Mouse (Mus musculus) heart, adult 10 weeks (tissue): ENCODE results near the gene Braf. TPM values are rescaled to one million over a fixed set of nuclear protein-coding genes. Genes with fewer than 3 reads are reported as not detected.

Experiments used
- polyA plus RNA-seq: library from polyadenylated mRNA; stranded (reverse); fragments of 350-450 nt; fragmentation: Illumina TruSeq; extraction: RNeasy Lipid Tissue Mini Kit (QIAGEN cat#74804); gene quantifications from one replicate; pipeline ENCODE4 v1.2.3, GENCODE M21; 2014; ENCODE audit warnings: low read depth, low replicate concordance

Braf gene
- polyA plus RNA-seq = 9.2 TPM

GRCm38 (mm10) chr6:39724866-39725711 lies at the start of gene Braf:
Braf (minus strand) TSS chr6:39725463.

DNA sequence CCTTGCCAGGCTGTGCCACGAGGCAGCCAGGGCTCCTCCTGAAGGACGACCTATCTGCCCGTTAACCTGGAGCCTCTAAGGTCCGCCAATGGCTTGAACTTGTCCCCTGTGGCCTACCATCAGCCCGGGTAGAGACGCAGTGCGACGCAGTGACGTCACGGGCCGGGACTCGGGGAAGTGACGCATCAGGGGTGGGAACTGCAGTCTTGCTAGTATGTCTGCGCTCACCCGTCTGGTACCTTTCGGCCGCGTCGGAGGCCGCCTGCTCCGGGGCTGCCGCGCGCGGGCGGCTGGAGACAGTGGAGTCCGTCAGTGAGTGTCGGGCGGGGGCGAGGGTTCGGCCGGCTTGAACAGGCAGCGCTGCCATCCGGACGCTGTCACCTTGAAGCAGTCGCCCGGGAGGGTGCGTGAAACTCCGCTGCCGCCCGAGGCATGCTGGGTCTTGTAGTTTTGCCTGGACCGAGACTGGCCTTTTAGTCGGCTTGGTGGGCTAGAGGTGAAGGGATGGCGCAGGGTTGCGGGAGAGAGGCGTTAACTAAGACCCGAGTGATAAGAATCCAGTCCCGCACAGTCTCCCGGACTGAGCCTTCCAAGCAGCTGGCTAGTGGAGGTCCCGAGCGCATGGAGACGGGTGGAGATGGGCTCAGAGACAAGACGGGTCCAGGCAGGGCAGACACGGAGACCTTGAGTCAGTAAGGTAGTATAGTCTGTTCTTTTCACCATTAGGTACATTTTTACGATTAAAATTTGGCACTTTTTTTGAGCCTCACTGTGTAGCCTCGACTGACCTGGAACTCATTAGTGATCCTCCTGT lies 132.7 kb downstream of the Braf start, which contains the start of gene Ndufb2:
TSS of gene Ndufb2 (plus strand) at position 174 of the 814 bp plus-strand sequence.

DNA sequence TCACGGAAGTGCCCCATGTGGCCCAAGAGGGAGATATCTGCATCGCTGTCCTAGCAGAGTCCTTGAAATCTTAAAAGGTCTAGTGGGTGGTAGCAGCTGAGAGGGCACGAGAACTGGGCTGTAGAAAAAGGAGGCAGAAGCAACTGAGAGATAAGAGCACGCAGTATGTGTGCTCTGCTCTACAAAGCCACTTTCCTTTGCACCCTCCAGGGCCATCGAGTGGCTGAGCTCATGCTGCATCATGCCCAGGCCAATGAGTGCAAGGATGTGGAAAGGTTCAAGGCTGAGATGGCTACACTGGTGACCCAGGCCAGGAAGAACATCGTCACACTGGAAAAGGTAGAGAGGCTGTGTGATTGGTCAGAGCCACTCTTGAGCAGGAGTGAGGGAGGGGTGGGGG lies 139.7 kb downstream of the Braf start, which contains the start of gene Gm42420:
TSS of gene Gm42420 (plus strand) at position 237 of the 400 bp plus-strand sequence.

DNA sequence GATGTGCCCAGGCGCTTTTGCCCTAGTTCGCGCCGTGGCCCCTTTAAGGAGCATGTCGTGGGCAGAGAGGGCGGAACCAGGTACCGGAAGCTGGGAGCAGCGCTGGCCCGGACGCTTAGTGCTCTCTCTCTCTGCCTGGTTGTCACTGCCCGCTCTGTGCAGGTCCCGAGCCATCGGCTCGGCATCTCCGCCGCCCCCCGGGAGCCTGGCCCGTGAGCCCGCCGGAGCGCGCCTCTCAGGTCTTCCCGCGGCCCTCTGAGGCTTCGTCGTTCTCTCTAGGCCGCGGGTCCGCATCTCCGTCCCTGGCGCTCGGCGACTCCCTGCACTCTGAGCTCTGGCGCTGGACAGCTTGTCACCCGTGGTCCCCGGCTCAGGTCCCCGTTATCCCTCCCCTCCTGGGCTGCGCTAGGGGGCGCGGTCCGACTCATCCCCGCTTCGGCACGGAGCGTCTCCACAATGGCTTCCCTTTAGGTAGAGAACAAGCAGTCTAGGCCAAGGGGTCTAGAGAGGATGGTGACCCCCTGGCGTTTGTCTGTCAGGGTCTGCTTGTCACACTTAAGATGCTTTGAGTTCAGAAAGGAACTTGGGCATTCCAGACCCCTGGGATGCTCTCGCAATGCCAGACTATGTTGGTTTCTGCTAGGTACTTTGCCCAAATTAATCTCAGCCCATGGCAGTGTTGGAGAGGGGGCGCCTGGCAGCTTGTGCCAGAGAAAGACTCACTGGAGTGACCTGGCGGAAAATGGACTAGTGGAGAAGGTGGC lies 151.3 kb downstream of the Braf start, which contains the start of gene Adck2:
TSS of gene Adck2 (plus strand) at position 83 of the 764 bp plus-strand sequence.

GRCm38 (mm10) chr6:39557723-39558261 lies 167.5 kb downstream of the Braf start, which contains the start of gene Dennd2a:
Dennd2a (minus strand) TSS chr6:39557867.

Other genes starting within 250 kb of the Braf start
- 4.0 TPM for gene Dennd2a, start 167.6 kb downstream of the Braf start, polyA plus RNA-seq
- gene Adck2, start 151.6 kb downstream of the Braf start, polyA plus RNA-seq = 13.2 TPM
- not detected for gene Gm42420, start 139.7 kb downstream of the Braf start, polyA plus RNA-seq
- gene Ndufb2, start 132.9 kb downstream of the Braf start, polyA plus RNA-seq = 765 TPM
- gene Mrps33, start 85.5 kb upstream of the Braf start, polyA plus RNA-seq = 162 TPM
- 0.29 TPM for gene Tmem178b, start 147.8 kb upstream of the Braf start, polyA plus RNA-seq